Mouse (Mus musculus) embryonic facial prominence, embryonic 11.5 days (tissue): Measurements from ENCODE around the gene Gmpr. TPM values are rescaled to one million over a fixed set of nuclear protein-coding genes. Genes with fewer than 3 reads are reported as not detected.

Experiments used
- ATAC-seq: fragments of 200-750 bp; cut with Nextera tagmentation; replicated peaks from 2 replicates; pipeline ENCODE4 v1.8.0; 2017; ENCODE audit warnings: low read depth; ENCODE audit not compliant: insufficient number of reproducible peaks, low FRiP score, low TSS enrichment
- DNase-seq: peaks from one replicate; pipeline ENCODE4 v3.0.0-alpha.2; 2015; ENCODE audit warnings: low spot score
- H3K27ac ChIP-seq: fragments of 300-500 bp; sonication (generic); replicated peaks from 2 replicates; pipeline ENCODE4 v1.5.1; 2014; ENCODE audit warnings: mild to moderate bottlenecking, low read depth, low read length, control low read depth
- H3K27me3 ChIP-seq: fragments of 300-500 bp; sonication (generic); 2 replicates; pipeline ENCODE4 v1.6.1; 2014; ENCODE audit warnings: mild to moderate bottlenecking, low read length, moderate library complexity, mixed read lengths; ENCODE audit not compliant: control insufficient read depth, insufficient read depth
- H3K36me3 ChIP-seq: fragments of 300-500 bp; sonication (generic); replicated peaks from 2 replicates; pipeline ENCODE4 v1.6.1; 2014; ENCODE audit warnings: low read depth, mild to moderate bottlenecking, low read length, moderate library complexity, mixed read lengths; ENCODE audit not compliant: control insufficient read depth, insufficient read depth
- H3K4me1 ChIP-seq: fragments of 300-500 bp; sonication (generic); 2 replicates; pipeline ENCODE4 v1.6.1; 2014; ENCODE audit warnings: low read length, mixed read lengths; ENCODE audit not compliant: control insufficient read depth, insufficient read depth
- H3K4me2 ChIP-seq: fragments of 300-500 bp; sonication (generic); 2 replicates; pipeline ENCODE4 v1.6.1; 2014; ENCODE audit warnings: low read depth, mild to moderate bottlenecking, control low read depth, low read length, moderate library complexity
- H3K4me3 ChIP-seq: fragments of 300-500 bp; sonication (generic); 2 replicates; pipeline ENCODE4 v1.5.1; 2014; ENCODE audit warnings: low read depth, low read length, control low read depth
- H3K9ac ChIP-seq: fragments of 300-500 bp; sonication (generic); replicated peaks from 2 replicates; pipeline ENCODE4 v1.6.1; 2014; ENCODE audit warnings: mild to moderate bottlenecking, control low read depth, low read length
- H3K9me3 ChIP-seq: fragments of 300-500 bp; sonication (generic); replicated peaks from 2 replicates; pipeline ENCODE4 v1.6.1; 2016; ENCODE audit warnings: mild to moderate bottlenecking, low read length, inconsistent platforms, mixed read lengths; ENCODE audit not compliant: control insufficient read depth
- WGBS: fragments of 180-500 bp; shearing (Covaris S2); extraction: QIAGEN DNeasy Blood & Tissue Kit; methylation state at CpG from one replicate; pipeline ENCODE4 v1.1.7; 2014; 5-methylcytosine and 5-hydroxymethylcytosine counted together
- polyA plus RNA-seq: library from polyadenylated mRNA; unstranded; fragments of >200 nt; fragmentation: Nextera tagmentation; extraction: Ambion mirVana; gene quantifications from 2 replicates; pipeline ENCODE4 v1.2.1, GENCODE M21; 2014

Gmpr gene
- polyA plus RNA-seq, 1 experiment from 2014 or later, result 21.9 TPM

DNA sequence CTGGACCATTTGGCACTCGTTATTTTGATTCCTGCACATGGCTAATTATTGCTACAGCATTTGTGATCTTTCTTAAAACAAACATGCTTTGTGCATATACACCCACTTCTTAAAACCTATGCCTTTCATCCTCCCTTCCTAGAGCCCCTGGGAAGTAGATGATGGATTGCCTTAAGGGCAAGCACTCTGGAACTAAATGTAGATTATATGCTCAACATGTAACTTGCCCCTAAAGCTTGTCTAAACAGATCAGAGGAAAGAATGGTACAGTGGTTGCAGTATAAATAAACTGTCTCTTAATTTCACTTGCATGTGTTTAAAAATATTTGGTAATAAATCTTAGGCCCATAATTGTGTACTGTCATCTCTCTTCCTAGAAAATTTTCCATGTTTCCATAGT lies 86.7 kb downstream of the Gmpr start:
- ATAC-seq (no peak), DNase-seq (no peak)
- no peak overlapping the region for H3K4me3 ChIP-seq
- H3K27me3 ChIP-seq, result no peaks in the 10 kb centered on the region
- no peaks in the 10 kb centered on the region for H3K4me1 ChIP-seq
- H3K4me2 ChIP-seq, result no peak overlapping the region
- H3K27ac ChIP-seq, result no peak overlapping the region
- no peaks in the 10 kb centered on the region for H3K36me3 ChIP-seq
- no peak overlapping the region for H3K9ac ChIP-seq
- WGBS, result 72% methylated on average over 1 of the region's 1 CpGs
- H3K9me3 ChIP-seq, result no peaks in the 10 kb centered on the region

DNA sequence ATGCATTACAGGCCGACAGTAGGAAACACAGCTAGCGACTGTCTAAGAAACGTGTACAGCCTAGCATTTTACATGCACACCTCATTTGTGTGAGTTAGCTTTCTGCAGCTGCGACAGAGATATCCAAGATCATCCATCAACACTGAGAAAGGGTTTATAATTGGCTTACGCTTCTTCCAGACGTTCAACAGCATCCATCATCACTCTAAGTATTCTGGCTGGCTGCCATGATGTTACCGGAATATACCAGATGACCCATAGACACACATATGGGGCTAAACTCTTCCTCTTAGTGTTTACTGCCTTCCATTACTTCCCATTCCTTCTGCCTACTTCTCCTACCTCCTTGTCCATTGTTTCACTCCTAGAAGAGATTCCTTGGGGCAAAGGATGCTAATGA lies 88.2 kb downstream of the Gmpr start:
- Histone ChIP-seq H3K36me3 (no peaks in the 10 kb centered on the region), H3K4me1 (no peaks in the 10 kb centered on the region), H3K27me3 (no peaks in the 10 kb centered on the region), H3K4me2 (no peak overlapping the region), H3K9ac (no peak overlapping the region), H3K4me3 (no peak overlapping the region), H3K9me3 (no peaks in the 10 kb centered on the region), H3K27ac (no peak overlapping the region)
- no peak for DNase-seq
- WGBS, result 84% methylated on average over 7 of the region's 7 CpGs
- no peak for ATAC-seq

DNA sequence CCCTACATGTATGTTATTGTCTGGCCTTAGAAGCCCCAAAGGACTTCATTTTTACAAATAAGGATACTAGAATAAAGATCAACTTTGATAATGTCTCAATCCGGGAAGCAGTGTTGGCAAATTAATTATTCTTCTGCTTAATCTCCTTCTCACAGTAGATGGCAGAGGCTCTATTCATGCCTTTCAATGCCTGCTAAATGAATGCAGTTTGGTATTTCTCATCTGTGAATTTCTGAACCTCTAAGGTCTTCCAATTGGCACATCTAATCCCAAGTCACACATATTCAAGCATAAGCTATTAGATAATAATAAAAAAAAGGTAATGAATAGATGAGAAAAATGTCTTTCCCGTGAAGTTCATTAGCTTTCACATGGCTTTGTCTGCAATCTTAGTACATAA lies 92.6 kb downstream of the Gmpr start:
- no peak for ATAC-seq

DNA sequence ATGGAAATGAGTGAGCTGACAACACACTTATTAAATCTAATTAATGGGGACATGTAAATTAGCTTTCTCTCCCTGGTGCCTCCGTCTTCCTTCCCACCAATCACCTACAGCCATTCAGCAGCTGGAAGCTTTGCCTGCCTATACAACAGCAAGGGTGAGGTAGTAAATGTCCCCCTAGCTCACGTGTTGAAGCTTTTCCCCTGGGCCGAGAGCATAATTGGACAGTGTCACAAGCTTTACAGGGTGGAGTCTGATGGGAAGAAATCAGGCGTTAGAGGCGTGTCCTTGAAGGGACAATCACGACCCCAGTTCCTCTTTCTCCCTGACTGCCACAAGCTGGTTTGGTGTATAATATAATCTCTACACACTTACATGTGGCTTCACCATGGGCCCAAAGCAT lies 93.2 kb downstream of the Gmpr start:
- Histone ChIP-seq H3K27me3 (no peaks in the 10 kb centered on the region), H3K9me3 (no peaks in the 10 kb centered on the region), H3K4me3 (no peak overlapping the region), H3K36me3 (no peaks in the 10 kb centered on the region), H3K4me2 (no peak overlapping the region), H3K9ac (no peak overlapping the region), H3K4me1 (no peaks in the 10 kb centered on the region), H3K27ac (no peak overlapping the region)
- ATAC-seq (no peak), DNase-seq (no peak)
- 60% methylated on average over 6 of the region's 6 CpGs for WGBS

More for the DNA sequence above, 92.6 kb downstream of the Gmpr start:
- no peaks in the 10 kb centered on the region for H3K36me3 ChIP-seq
- H3K27ac ChIP-seq, result no peak overlapping the region
- no peak for DNase-seq
- no peak overlapping the region for H3K4me2 ChIP-seq
- no peaks in the 10 kb centered on the region for H3K27me3 ChIP-seq
- no peaks in the 10 kb centered on the region for H3K4me1 ChIP-seq
- H3K9me3 ChIP-seq, result no peaks in the 10 kb centered on the region
- no peak overlapping the region for H3K9ac ChIP-seq
- H3K4me3 ChIP-seq, result no peak overlapping the region
- 81% methylated on average over 2 of the region's 2 CpGs for WGBS

Other genes starting within 250 kb of the Gmpr start
- 8.2 and 8.7 TPM in 2 replicates for gene Mylip, start 117.7 kb upstream of the Gmpr start, polyA plus RNA-seq